Mouse (Mus musculus) layer of hippocampus, postnatal 14 days (tissue): ENCODE data around the gene Dcps. TPM values are rescaled to one million over a fixed set of nuclear protein-coding genes. Genes with fewer than 3 reads are reported as not detected.

Source experiments
- DNase-seq, 2 experiments: peaks; one replicate each; pipeline ENCODE4 v3.0.0; 2021 to 2022; ENCODE audit warnings: low spot score in 2 of 2, mixed read lengths in 1 of 2
- total RNA-seq, 2 experiments: library from RNA; stranded (reverse); gene quantifications; 2 replicates each; pipeline ENCODE4 v1.2.3; 2021

The Dcps gene
- total RNA-seq, 2 experiments from 2014 or later: 17.5 to 18.5 TPM

GRCm38 (mm10) chr9:35111941-35112595 is 63.8 kb downstream of the Dcps start:
- no peak for DNase-seq

GRCm38 (mm10) chr9:35111446-35111845 is 64.4 kb downstream of the Dcps start:
- DNase-seq: no peak

GRCm38 (mm10) chr9:35110567-35110966 is 65.3 kb downstream of the Dcps start:
- DNase-seq: peak in 1 of 2 experiments; percentile 33

- DNase-seq: no peak
Measured at GRCm38 (mm10) chr9:35110051-35110450, 65.8 kb downstream of the Dcps start.

GRCm38 (mm10) chr9:35108916-35109315 is 66.9 kb downstream of the Dcps start:
- DNase-seq: peak; percentile 82 to 93

- no peak for DNase-seq
Measured at GRCm38 (mm10) chr9:35108066-35108465, 67.8 kb downstream of the Dcps start.

GRCm38 (mm10) chr9:35107396-35107795 is 68.5 kb downstream of the Dcps start:
- DNase-seq: no peak

GRCm38 (mm10) chr9:35105884-35106880 is 69.7 kb downstream of the Dcps start:
- no peak for DNase-seq

- no peak for DNase-seq
Measured at GRCm38 (mm10) chr9:35105438-35105837, 70.4 kb downstream of the Dcps start.

- no peak for DNase-seq
Measured at GRCm38 (mm10) chr9:35104711-35105110, 71.2 kb downstream of the Dcps start.

GRCm38 (mm10) chr9:35098762-35099161 is 77.1 kb downstream of the Dcps start:
- DNase-seq: no peak

- DNase-seq: no peak
Measured at GRCm38 (mm10) chr9:35097901-35098300, 78.0 kb downstream of the Dcps start.

- DNase-seq: no peak
Measured at GRCm38 (mm10) chr9:35095726-35096125, 80.1 kb downstream of the Dcps start.

- DNase-seq: no peak
Measured at GRCm38 (mm10) chr9:35093350-35093749, 82.5 kb downstream of the Dcps start.

GRCm38 (mm10) chr9:35092904-35093303 is 83.0 kb downstream of the Dcps start:
- no peak for DNase-seq

Other genes starting within 250 kb of the Dcps start
- gene St3gal4, start 56.8 kb downstream of the Dcps start, total RNA-seq: 10 to 100 TPM; 26.5 to 28.6 TPM
- gene Srpr, start 24.1 kb upstream of the Dcps start, total RNA-seq: 10 to 100 TPM; 63.1 to 67.3 TPM
- 1 to 10 TPM; 3.1 to 4.4 TPM for gene Tirap, start 24.2 kb upstream of the Dcps start, total RNA-seq
- 10 to 100 TPM; 41.5 to 46.4 TPM for gene Foxred1, start 35.0 kb upstream of the Dcps start, total RNA-seq
- 10 to 100 TPM; 24.5 to 28.6 TPM for gene Fam118b, start 91.7 kb upstream of the Dcps start, total RNA-seq
- gene Rpusd4, start 91.8 kb upstream of the Dcps start, total RNA-seq: 10 to 100 TPM; 10.1 to 10.9 TPM
- gene Cdon, start 245.1 kb upstream of the Dcps start, total RNA-seq: 10 to 100 TPM in 1 of 2 experiments, 1 to 10 TPM in 1; 8.5 to 10.4 TPM